Mouse (Mus musculus): Measurements from ENCODE around the gene Adgrf4.

Adgrf4 gene

DNA sequence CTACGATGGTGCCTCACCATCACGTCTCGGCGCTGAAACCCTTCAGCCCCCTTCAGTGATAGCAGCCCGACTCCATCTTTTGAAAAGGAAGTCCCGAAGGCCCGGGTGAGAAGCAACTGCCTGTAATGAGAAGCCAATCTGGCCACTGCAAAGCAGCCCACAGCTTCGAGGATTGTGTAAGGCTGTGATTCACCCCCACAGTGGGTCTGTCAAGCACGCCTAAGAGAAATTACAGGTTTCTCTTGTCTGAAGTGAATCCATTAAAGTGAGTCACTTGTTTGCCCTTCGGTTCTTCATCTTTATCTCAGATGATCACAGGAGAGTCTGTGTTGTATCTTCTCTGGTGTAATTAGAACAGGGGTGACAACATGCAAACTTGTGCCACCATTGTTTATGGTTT, at the start of gene Adgrf4:
Adgrf4 (minus strand) TSS at position 149 of the 400 bp plus-strand sequence.
- DNase-seq: no peak

DNA sequence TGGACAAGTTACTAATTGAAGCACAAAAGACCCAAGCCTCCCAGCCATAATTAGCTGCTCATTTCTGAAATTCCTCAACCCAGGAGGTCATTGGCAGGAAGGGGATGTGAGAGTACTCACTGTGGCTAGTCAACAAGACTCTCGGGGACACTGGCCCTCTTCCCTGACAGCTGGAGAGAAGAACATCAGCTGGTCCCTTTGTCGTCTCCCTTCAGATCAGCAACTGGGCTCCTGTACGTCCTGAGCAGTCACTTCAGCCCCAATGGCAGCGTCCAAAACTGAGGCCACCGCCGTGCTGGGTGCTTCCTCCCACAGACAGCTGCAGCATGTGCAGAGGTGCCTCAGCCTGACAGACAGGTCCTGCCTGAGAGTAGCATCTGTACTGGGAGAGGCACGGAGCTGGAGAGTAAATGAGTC, 49.7 kb upstream of the Adgrf4 start, which contains the start of gene Adgrf2:
Adgrf2 (minus strand) TSS at position 379 of the 417 bp plus-strand sequence.
- no peak for DNase-seq

DNA sequence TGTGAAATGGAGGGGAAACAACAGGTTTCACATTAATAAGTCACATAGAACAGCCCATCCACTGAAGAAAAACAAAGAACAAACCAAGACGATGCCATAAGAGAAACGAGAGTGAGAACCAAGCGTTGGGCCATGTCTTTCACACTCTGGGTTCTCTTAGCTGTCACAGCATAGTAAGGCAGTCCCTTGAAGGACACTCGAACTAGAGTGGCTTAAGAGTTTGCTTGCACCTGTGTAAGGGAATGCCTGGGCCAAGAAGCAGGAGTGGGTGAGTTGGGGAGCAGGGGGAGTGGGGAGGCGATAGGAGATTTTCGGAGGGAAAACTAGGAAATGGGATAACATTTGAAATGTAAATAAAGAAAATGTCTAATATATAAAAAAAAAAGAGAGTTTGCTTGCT, 46.7 kb upstream of the Adgrf4 start:
- DNase-seq: no peak

- DNase-seq: no peak
Observed at GRCm38 (mm10) chr17:42717161-42717560, 25.1 kb upstream of the Adgrf4 start.

DNA sequence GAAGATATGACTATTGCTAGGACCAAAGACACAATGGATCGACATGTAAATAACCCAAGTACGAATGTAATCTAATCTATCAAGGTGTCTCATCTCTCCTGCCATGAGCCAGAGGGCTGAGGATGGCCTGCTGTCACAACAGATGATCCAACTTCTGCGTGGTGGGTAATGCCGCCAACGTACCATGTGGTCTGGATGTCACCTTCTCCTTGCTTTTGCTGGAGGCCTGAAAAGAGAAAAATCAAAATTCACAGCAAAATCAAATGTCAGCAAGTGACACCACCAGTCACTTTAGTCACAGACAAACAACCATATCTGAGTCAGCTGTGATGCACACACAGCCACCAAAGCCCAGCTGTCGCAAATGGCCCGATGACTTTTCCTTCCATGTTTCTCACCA, 22.9 kb upstream of the Adgrf4 start:
- no peak for DNase-seq

DNA sequence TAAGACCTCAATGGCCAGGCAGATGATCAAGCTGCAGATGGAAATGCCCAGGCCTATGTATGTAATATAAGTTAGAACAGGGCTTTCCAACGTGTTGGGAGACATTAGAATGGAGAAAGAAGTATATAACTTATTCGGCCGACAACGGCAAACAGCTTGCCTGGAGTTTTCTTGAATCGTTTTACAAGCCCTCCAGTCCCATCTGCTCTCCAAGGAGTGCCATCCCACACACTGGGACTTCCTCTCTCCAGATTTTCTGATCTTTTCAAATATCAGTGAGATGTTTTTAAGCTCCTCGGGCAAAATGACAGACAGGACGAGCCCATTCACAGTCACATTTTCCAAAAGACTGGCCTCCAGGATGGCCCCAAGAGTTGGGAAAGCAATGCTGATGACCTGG, 18.6 kb upstream of the Adgrf4 start:
- no peak for DNase-seq

DNA sequence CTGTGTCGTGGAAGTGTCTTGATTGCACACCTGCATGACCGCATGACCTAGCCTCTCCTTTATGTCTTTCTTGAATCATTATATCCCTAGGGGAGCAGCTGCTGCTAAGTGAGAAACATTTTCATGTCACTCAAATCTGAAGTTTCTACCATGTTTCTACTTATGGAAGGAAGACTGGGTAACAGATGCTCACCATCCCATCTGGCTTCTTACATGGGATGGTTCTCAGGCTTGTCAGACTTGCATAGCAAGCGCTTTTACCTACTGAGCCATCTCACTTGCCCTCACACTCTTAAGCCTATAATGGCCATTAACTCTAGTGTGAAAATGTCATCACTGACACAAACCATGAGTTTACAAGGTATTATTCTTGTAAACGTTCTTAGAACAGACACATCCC, 13.5 kb upstream of the Adgrf4 start:
- no peak for DNase-seq

DNA sequence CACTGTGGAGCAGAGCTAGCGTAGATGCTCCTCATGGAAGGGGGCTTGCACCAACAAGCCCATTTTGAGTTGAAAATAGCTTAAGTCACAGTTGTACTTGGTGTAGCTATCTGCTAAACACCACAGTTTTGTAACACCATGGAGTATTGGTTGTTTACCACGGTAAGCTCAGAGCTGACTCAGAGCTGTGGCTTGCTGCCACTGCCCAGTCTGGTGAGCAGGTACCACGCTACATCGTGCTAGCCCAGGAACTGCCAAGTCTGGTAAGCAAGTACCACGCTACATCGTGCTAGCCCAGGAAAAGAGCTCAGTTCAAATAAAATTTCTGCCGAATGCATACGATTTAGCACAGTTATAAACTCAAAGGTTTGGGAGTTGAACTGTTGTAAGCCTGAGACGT, 10.1 kb upstream of the Adgrf4 start:
- no peak for DNase-seq

DNA sequence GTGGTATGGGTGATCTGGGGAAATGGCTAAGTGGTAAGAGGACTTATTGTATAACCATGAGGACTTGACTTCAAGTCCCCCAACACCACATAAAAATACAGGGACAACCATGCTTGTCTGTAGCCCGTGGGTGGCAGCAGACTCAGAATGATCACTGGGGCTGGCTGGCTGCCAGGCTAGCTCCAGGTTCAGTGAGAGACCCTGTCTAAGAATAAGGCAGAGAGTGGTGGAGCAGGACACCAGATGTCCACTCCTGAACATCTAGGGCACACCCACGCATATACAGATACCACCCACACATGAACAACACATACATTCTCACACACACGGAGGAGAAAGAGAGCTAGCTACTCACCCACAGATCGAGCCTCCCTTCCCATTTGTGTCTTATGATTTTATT, 2.6 kb upstream of the Adgrf4 start:
- no peak for DNase-seq

- DNase-seq: no peak
Observed at GRCm38 (mm10) chr17:42690531-42690930, 1.6 kb downstream of the Adgrf4 start.

GRCm38 (mm10) chr17:42658634-42659422, 33.3 kb downstream of the Adgrf4 start:
- peak; percentile 21 for DNase-seq

DNA sequence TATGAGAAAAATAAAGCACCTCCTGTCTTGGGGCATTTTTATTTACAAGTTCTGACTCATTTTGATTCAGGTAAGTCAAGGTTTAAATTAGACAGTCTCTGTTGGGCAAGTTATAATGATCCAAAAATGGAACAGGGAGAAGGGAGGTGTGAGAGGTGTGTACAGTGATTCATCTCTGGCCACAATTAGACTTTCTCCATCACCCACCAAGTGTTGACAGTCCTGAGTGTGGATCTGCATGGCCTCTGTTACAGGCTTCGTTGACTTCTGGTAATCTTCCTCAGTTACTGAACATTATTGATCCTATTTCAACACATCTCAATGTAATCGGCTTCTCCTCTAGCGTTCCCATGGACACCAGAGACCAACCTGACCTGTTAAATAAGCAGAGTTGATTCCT, 48.7 kb downstream of the Adgrf4 start:
- DNase-seq: no peak

GRCm38 (mm10) chr17:42630206-42630605, 61.9 kb downstream of the Adgrf4 start:
- DNase-seq: no peak

DNA sequence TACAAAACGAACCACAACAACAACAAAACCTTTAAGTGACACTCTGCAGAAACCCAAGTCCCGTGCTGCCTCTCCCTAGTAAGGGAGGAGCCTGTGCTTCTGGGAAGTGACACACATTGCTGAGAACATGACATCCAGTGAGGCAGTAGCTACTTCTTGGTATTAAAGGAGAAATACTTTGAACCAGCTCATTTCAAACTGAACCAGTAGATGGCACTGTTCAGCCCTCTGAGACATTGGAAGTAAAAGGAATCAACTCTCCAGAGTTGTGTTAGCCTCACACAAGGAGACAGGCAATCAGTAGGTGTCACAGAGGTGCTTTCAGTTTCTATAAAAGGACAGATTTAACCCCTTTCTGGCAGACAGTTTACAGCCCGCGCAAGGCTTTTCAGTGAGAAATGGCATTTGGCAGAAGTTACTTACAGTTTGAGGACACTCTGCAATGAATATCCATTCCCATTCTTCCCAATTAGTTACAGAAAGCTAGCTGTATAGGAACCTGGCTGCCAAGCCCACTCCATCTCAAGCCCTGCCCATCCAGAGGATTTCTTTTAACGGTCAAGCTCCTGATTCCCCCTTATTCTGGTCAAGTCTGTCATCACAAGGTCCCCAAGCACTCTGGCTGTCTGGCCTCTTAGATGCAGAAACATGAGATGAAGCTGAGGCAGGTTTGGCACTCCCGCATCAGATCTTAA, 78.9 kb downstream of the Adgrf4 start:
- no peak for DNase-seq

DNA sequence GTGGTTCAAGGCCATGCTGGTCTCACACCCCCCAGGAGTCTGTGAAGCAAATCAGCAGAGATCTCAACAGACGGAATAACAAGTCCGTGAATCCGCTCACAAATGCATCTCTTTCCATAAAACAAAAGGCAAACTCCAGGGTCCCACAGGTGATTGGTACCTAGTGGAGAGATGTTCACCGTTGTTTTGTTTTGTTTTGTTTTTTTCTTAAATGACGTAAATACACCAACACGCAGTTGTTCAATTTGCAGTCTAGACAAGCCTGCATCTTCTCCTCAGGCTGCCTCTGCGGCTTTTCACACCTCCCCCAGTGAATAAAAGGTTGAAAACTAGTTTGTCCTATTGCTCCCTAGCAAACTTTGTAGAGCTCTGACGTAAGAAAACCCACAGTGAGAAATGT, 80.8 kb downstream of the Adgrf4 start, which contains the start of gene Opn5:
Opn5 (minus strand) TSS at position 101 of the 400 bp plus-strand sequence.
- DNase-seq: no peak

- DNase-seq: no peak
Observed at GRCm38 (mm10) chr17:42608270-42608669, 83.8 kb downstream of the Adgrf4 start.
